Mouse (Mus musculus): ENCODE results near the gene Fcna.

DNA sequence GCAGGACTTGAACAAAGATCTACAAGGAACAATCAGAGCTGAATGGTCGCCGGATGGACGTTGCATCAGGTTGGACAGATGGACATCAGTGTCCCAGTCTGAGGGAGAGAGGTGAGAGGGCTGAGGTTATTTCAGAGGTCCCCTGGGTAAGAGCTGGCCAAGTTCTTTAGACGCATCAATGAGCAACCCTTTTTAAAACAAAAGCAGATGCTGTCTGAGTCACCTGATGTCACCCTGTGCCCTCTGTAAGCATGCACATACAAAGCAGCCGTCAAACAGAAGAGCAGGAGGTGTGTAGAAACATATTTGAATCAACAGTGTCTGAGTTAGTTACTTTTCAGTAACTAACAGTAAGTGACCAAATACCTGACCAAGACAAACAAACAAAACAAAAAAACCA lies 36.3 kb upstream of the Fcna start:
- TF ChIP-seq CTCF (IDR thresholded peaks at IDR 0.05; ENCODE audit: low read depth, low read length) (no peak), POLR2A (IDR thresholded peaks at IDR 0.05; ENCODE audit: borderline replicate concordance, low read depth, low read length) (no peak)

All from bone marrow macrophage, adult 2 months (primary cell).